Mouse (Mus musculus) heart, embryonic 12.5 days (tissue): ENCODE measurements around the gene Rragd. TPM values are rescaled to one million over a fixed set of nuclear protein-coding genes. Genes with fewer than 3 reads are reported as not detected.
"Not testable (repeated sequence)": the region's sequence is repeated elsewhere in the genome, so short reads cannot be mapped to it uniquely, and the experiment has no call there.

ENCODE experiments used
- ATAC-seq: fragments of 200-750 bp; cut with Nextera tagmentation; 2 replicates; pipeline ENCODE4 v1.8.0; 2017; ENCODE audit warnings: moderate TSS enrichment, moderate library complexity; ENCODE audit not compliant: insufficient number of reproducible peaks, low FRiP score
- H3K27ac ChIP-seq: fragments of 300-500 bp; sonication (generic); 2 replicates; pipeline ENCODE4 v1.5.1; 2016; ENCODE audit warnings: mild to moderate bottlenecking, moderate library complexity; ENCODE audit not compliant: poor library complexity, severe bottlenecking
- H3K27me3 ChIP-seq: fragments of 300-500 bp; sonication (generic); replicated peaks from 2 replicates; pipeline ENCODE4 v1.6.1; 2016; ENCODE audit warnings: mild to moderate bottlenecking, moderate library complexity
- H3K36me3 ChIP-seq: fragments of 300-500 bp; sonication (generic); 2 replicates; pipeline ENCODE4 v1.6.1; 2016; ENCODE audit warnings: mild to moderate bottlenecking, moderate library complexity
- H3K4me1 ChIP-seq: fragments of 300-500 bp; sonication (generic); replicated peaks from 2 replicates; pipeline ENCODE4 v1.6.1; 2016; ENCODE audit warnings: mild to moderate bottlenecking
- H3K4me2 ChIP-seq: fragments of 300-500 bp; sonication (generic); 2 replicates; pipeline ENCODE4 v1.6.1; 2016; ENCODE audit warnings: mild to moderate bottlenecking, moderate library complexity
- H3K4me3 ChIP-seq: fragments of 300-500 bp; sonication (generic); 2 replicates; pipeline ENCODE4 v1.5.1; 2016; ENCODE audit warnings: mild to moderate bottlenecking
- H3K9ac ChIP-seq: fragments of 300-500 bp; sonication (generic); 2 replicates; pipeline ENCODE4 v1.6.1; 2016; ENCODE audit warnings: mild to moderate bottlenecking, moderate library complexity
- H3K9me3 ChIP-seq: fragments of 300-500 bp; sonication (generic); replicated peaks from 2 replicates; pipeline ENCODE4 v1.6.1; 2016; ENCODE audit warnings: mild to moderate bottlenecking, moderate library complexity
- WGBS: fragments of 180-500 bp; shearing (Covaris S2); methylation state at CpG from one replicate; pipeline ENCODE4 v1.1.7; 2016; 5-methylcytosine and 5-hydroxymethylcytosine counted together
- polyA plus RNA-seq: library from polyadenylated mRNA; unstranded; fragments of >200 nt; fragmentation: Nextera tagmentation; extraction: Ambion mirVana; gene quantifications from 2 replicates; pipeline ENCODE4 v1.2.1, GENCODE M21; 2016

Gene Rragd
- polyA plus RNA-seq, 1 experiment from 2014 or later: 61.2 TPM

DNA sequence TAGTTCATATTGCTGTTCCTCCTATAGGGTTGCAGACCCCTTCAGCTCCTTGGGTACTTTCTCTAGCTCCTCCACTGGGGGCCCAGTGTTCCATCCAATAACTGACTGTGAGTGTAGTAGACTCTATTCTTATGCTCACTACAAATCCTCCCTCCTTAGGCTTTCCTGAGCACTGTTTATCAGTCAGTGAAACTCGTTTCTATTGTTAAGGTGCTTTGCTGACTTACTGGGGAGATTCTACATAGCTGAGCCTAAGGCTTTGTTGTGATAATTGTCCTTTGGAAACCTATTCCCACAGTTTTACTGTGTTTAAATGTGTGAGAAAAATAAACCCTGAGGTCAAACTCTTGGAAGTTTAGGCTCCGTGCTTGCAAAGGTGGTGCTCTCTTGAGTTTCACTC, 26.4 kb upstream of the Rragd start:
- 42% methylated on average over 2 of the region's 2 CpGs for WGBS

GRCm38 (mm10) chr4:32961394-32961793, 21.4 kb upstream of the Rragd start:
- H3K4me1 ChIP-seq: no peaks in the 10 kb centered on the region
- ATAC-seq: no peak
- WGBS: 68% methylated on average over 3 of the region's 3 CpGs
- H3K27me3 ChIP-seq: no peaks in the 10 kb centered on the region
- H3K27ac ChIP-seq: no peak overlapping the region
- no peaks in the 10 kb centered on the region for H3K36me3 ChIP-seq
- no peaks in the 10 kb centered on the region; the same call in 1 of the 2 replicates for H3K9me3 ChIP-seq
- H3K4me3 ChIP-seq: no peak overlapping the region
- no peak overlapping the region for H3K9ac ChIP-seq
- no peak overlapping the region for H3K4me2 ChIP-seq

More for the DNA sequence above, 26.4 kb upstream of the Rragd start:
- H3K4me1 ChIP-seq: peaks cover 6% of the 10 kb centered on the region; the same call in 1 of the 2 replicates
- H3K27ac ChIP-seq: no peak overlapping the region
- ATAC-seq: no peak
- no peaks in the 10 kb centered on the region; the same call in 1 of the 2 replicates for H3K9me3 ChIP-seq
- no peak overlapping the region for H3K4me3 ChIP-seq
- H3K27me3 ChIP-seq: peaks cover 3% of the 10 kb centered on the region; the same call in 1 of the 2 replicates
- H3K4me2 ChIP-seq: no peak overlapping the region
- no peaks in the 10 kb centered on the region for H3K36me3 ChIP-seq
- no peak overlapping the region for H3K9ac ChIP-seq

- not testable (repeated sequence) for H3K4me2 ChIP-seq, H3K9ac ChIP-seq, H3K27me3 ChIP-seq, H3K27ac ChIP-seq, H3K9me3 ChIP-seq, H3K4me1 ChIP-seq, H3K4me3 ChIP-seq, H3K36me3 ChIP-seq, ATAC-seq
- WGBS: 85% methylated on average over 19 of the region's 19 CpGs
These were observed 18.2 kb upstream of the Rragd start for GRCm38 (mm10) chr4:32964619-32965018.

GRCm38 (mm10) chr4:32977331-32977730, 5.5 kb upstream of the Rragd start:
- Histone ChIP-seq H3K4me3 (no peak overlapping the region), H3K9me3 (peaks cover 19% of the 10 kb centered on the region), H3K36me3 (no peaks in the 10 kb centered on the region; the same call in 1 of the 2 replicates), H3K27ac (no peak overlapping the region), H3K4me2 (no peak overlapping the region), H3K4me1 (peaks cover 12% of the 10 kb centered on the region), H3K9ac (no peak overlapping the region), H3K27me3 (no peaks in the 10 kb centered on the region)
- no peak; the same call in 1 of the 2 replicates for ATAC-seq
- 81% methylated on average over 4 of the region's 4 CpGs for WGBS

DNA sequence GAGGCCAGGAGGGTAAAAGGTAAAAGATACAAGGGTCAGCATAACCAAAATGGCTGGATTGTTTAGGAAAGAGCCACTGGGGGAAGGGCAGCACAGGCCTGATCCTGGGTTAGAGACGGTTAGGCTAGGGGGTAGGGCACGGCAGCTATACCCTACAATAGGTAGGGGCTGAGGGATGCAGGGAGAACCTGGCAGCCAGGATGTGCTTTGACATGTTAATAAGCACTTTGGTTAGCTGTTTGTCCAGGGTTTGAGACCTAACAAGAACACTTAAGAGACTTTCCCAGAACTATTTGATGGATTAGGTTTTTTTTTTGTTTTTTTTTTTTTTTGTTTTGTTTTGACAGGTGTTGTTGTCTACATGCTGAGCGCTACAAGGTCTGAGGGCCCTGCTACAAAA, 2.8 kb upstream of the Rragd start:
- Histone ChIP-seq H3K4me1 (peaks cover 20% of the 10 kb centered on the region), H3K4me2 (no peak overlapping the region), H3K27me3 (no peaks in the 10 kb centered on the region), H3K27ac (no peak overlapping the region), H3K36me3 (no peaks in the 10 kb centered on the region), H3K4me3 (no peak overlapping the region), H3K9ac (no peak overlapping the region), H3K9me3 (0 out of 2 replicates have a peak, but pooled peaks cover 2% of the 10 kb centered on the region)
- 80% methylated on average over 3 of the region's 3 CpGs for WGBS
- no peak for ATAC-seq

DNA sequence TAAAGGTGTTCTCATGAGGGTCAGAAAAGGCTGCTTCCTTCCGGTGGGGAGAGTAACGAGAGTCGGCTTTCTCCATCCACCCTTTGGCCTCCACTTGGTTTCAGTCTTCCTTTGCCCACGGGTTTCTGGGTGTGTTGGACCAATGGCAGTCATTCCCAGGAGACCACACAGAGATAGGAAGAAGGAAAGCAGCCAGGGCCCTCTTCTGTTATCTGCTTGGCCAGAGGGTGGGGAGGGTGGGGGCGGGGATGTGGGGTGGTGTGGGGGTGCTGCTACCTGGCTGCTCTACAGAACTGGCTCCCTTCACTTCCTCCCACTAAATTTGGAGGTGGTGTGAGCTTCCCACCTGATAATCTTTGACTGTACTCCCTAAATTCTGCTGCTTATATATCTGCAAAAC, 1.2 kb upstream of the Rragd start:
- ATAC-seq: no peak
- WGBS: 7% methylated on average over 5 of the region's 5 CpGs
- peaks cover 33% of the 10 kb centered on the region for H3K4me1 ChIP-seq
- H3K36me3 ChIP-seq: no peaks in the 10 kb centered on the region
- peak overlapping the region; percentile 95; the same call in 1 of the 2 replicates for H3K4me3 ChIP-seq
- no peaks in the 10 kb centered on the region for H3K9me3 ChIP-seq
- H3K27me3 ChIP-seq: no peaks in the 10 kb centered on the region
- H3K27ac ChIP-seq: 0 out of 2 replicates have a peak overlapping the region, but pooled peaks have one; percentile 4
- H3K4me2 ChIP-seq: peak overlapping the region; percentile 93
- no peak overlapping the region for H3K9ac ChIP-seq

DNA sequence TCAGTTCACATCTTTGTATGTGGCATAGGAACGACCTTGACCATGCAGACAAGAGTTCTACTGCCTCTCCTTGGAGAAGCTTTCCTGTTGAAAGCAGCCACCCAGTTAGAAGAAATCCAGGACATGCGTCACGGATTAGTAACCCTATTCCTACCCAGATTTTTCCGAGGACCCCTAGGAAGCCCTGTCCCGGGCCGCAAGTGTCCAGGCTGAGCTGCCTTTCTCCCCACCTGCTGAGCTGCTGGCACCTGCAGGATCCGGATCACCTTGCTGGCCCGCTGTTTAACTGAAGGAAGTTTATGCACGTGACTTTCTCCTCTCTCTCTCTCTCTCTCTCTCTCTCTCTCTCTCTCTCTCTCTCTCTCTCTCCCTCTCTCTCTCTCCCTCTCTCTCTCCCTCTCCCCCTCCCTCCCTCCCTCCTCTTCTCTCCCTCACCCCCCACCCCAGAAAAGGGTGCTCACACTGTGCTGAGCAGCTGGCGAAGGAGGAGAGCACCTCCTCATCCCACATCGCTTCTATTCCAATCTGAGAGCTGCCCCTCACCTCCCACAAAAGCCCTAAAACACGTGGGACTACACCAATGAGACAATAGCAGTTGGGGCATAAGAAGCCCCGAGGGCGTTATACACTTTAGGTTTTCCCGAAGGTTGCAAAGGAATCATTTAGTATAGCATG, 659 bp upstream of the Rragd start:
- WGBS: under 1% methylated on average over 15 of the region's 15 CpGs
- peak overlapping the region; percentile 95 for H3K4me3 ChIP-seq
- no peaks in the 10 kb centered on the region for H3K9me3 ChIP-seq
- no peak for ATAC-seq
- peak overlapping the region; percentile 87 for H3K27ac ChIP-seq
- peak overlapping the region; percentile 93 for H3K4me2 ChIP-seq
- H3K27me3 ChIP-seq: no peaks in the 10 kb centered on the region
- peak overlapping the region; percentile 95; the same call in 1 of the 2 replicates for H3K9ac ChIP-seq
- H3K36me3 ChIP-seq: no peaks in the 10 kb centered on the region
- H3K4me1 ChIP-seq: peaks cover 38% of the 10 kb centered on the region

GRCm38 (mm10) chr4:32983176-32984155, 629 bp downstream of the Rragd start:
- peak overlapping the region; percentile 87 for H3K27ac ChIP-seq
- H3K4me3 ChIP-seq: peak overlapping the region; percentile 95
- H3K4me2 ChIP-seq: peak overlapping the region; percentile 93
- under 1% methylated on average over 82 of the region's 94 CpGs for WGBS
- no peaks in the 10 kb centered on the region for H3K36me3 ChIP-seq
- H3K27me3 ChIP-seq: no peaks in the 10 kb centered on the region
- H3K9me3 ChIP-seq: no peaks in the 10 kb centered on the region
- peak overlapping the region; percentile 95 for H3K9ac ChIP-seq
- ATAC-seq: peak; percentile 75
- peaks cover 41% of the 10 kb centered on the region for H3K4me1 ChIP-seq

GRCm38 (mm10) chr4:32984242-32984641, 1.4 kb downstream of the Rragd start:
- Histone ChIP-seq H3K36me3 (no peaks in the 10 kb centered on the region), H3K4me2 (peak overlapping the region; percentile 93), H3K27ac (peak overlapping the region; percentile 87), H3K4me3 (peak overlapping the region; percentile 95), H3K27me3 (no peaks in the 10 kb centered on the region), H3K4me1 (peaks cover 41% of the 10 kb centered on the region), H3K9ac (peak overlapping the region; percentile 95), H3K9me3 (no peaks in the 10 kb centered on the region)
- 1% methylated on average over 13 of the region's 13 CpGs for WGBS
- ATAC-seq: no peak

DNA sequence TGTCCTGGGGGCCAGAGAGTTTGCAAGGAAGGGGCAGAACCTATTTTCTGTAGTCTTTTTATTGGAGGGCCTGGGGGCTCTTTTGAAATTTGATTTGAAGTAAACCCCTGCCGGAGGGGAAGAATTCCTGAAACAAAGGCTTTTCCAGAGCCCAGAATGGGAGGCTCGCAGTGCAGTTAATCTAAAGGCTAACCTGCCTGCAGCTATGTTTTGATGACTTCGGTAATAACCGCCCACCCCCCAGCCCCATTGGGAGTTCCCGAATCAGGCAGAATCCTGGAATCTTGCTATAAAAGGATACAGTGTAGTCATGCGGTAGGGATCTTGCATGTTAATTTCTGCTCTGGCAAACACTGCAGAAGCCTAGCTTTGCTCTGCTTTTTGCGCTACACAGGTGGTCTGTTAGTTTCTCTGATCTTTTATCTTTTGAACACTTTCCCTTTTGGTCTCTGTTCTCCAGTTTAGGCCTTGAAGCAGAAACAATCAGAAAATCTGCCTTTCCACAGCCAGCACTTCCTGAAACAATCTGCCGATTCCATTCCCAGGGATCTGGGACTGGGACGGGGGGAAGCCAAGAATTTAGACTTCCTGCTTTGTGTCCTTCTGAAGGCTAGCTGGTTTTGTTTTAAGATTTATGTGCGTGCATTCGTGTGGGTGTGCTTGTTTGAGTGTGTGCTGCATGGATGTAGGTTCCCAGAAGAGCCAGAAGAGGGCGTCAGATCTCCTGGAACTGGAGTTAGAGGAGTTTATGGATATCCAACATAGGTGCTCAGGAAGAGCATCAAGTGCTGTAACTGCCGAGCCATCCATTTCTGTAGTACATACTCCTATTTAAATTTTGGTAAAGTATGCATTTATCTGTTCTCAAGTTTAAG, 2.2 kb downstream of the Rragd start:
- peak overlapping the region; percentile 87 for H3K27ac ChIP-seq

More for the DNA sequence above, 2.2 kb downstream of the Rragd start:
- Histone ChIP-seq H3K9me3 (no peaks in the 10 kb centered on the region), H3K36me3 (no peaks in the 10 kb centered on the region), H3K4me1 (peaks cover 41% of the 10 kb centered on the region), H3K4me3 (peak overlapping the region; percentile 95), H3K27me3 (no peaks in the 10 kb centered on the region), H3K9ac (peak overlapping the region; percentile 95), H3K4me2 (peak overlapping the region; percentile 93)
- 11% methylated on average over 13 of the region's 13 CpGs for WGBS
- no peak for ATAC-seq
